Mouse (Mus musculus) lung, embryonic 15.5 days (tissue): ENCODE results near the gene 2410015M20Rik. TPM values are rescaled to one million over a fixed set of nuclear protein-coding genes. Genes with fewer than 3 reads are reported as not detected.

Experiments used
- ATAC-seq: fragments of 200-750 bp; cut with Nextera tagmentation; 2 replicates; pipeline ENCODE4 v1.8.0; 2017; ENCODE audit warnings: moderate number of reproducible peaks, borderline replicate concordance; ENCODE audit not compliant: low FRiP score, low TSS enrichment; ENCODE audit errors: extremely low read depth
- H3K27ac ChIP-seq: fragments of 300-500 bp; sonication (generic); 2 replicates; pipeline ENCODE4 v1.5.1; 2015; ENCODE audit warnings: moderate library complexity, mild to moderate bottlenecking, inconsistent platforms
- H3K27me3 ChIP-seq: fragments of 300-500 bp; sonication (generic); 2 replicates; pipeline ENCODE4 v1.6.1; 2015; ENCODE audit warnings: inconsistent platforms
- H3K36me3 ChIP-seq: fragments of 300-500 bp; sonication (generic); 2 replicates; pipeline ENCODE4 v1.6.1; 2015; ENCODE audit warnings: inconsistent platforms
- H3K4me1 ChIP-seq: fragments of 300-500 bp; sonication (generic); 2 replicates; pipeline ENCODE4 v1.6.1; 2015; ENCODE audit warnings: inconsistent platforms
- H3K4me2 ChIP-seq: fragments of 300-500 bp; sonication (generic); 2 replicates; pipeline ENCODE4 v1.6.1; 2015; ENCODE audit warnings: inconsistent platforms, mild to moderate bottlenecking, moderate library complexity
- H3K4me3 ChIP-seq: fragments of 300-500 bp; sonication (generic); 2 replicates; pipeline ENCODE4 v1.5.1; 2015; ENCODE audit warnings: mild to moderate bottlenecking, inconsistent platforms
- H3K9ac ChIP-seq: fragments of 300-500 bp; sonication (generic); 2 replicates; pipeline ENCODE4 v1.6.1; 2015; ENCODE audit warnings: inconsistent platforms
- H3K9me3 ChIP-seq: fragments of 300-500 bp; sonication (generic); 2 replicates; pipeline ENCODE4 v1.6.1; 2016; ENCODE audit warnings: inconsistent platforms
- WGBS: fragments of 180-500 bp; shearing (Covaris S2); methylation state at CpG from one replicate; pipeline ENCODE4 v1.1.7; 2015; 5-methylcytosine and 5-hydroxymethylcytosine counted together
- polyA plus RNA-seq: library from polyadenylated mRNA; unstranded; fragments of >200 nt; fragmentation: Nextera tagmentation; extraction: Ambion mirVana; gene quantifications from 2 replicates; pipeline ENCODE4 v1.2.1, GENCODE M21; 2015

Gene 2410015M20Rik
- polyA plus RNA-seq, 1 experiment from 2014 or later = 206 TPM

DNA sequence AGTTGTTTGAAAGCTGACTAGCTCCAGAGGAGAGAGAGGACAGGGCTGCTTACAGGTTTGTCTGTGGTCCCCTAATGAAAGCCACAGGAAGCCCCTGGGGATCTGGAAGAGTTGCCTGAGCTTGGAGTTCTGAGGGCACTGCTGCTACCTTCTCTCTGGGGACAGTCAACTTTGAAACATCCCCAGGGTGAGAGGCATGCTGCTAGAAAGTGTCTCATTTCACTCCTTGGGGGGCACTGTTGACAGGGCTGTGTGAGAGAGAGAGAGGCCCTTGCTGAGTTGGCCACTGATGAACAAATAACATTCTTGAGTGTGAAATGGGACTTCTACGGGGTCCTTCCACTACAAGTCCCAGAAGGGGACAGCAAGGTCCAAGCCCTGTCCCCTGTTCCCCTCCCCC, 21.8 kb downstream of the 2410015M20Rik start:
- H3K36me3 ChIP-seq = peaks cover 62% of the 10 kb centered on the region
- H3K27me3 ChIP-seq = no peaks in the 10 kb centered on the region
- no peak for ATAC-seq
- 58% methylated on average over 1 of the region's 1 CpGs for WGBS
- H3K4me1 ChIP-seq = peaks cover 26% of the 10 kb centered on the region
- no peak overlapping the region for H3K4me2 ChIP-seq
- no peak overlapping the region for H3K27ac ChIP-seq
- no peak overlapping the region for H3K9ac ChIP-seq
- no peak overlapping the region for H3K4me3 ChIP-seq
- H3K9me3 ChIP-seq = no peaks in the 10 kb centered on the region

DNA sequence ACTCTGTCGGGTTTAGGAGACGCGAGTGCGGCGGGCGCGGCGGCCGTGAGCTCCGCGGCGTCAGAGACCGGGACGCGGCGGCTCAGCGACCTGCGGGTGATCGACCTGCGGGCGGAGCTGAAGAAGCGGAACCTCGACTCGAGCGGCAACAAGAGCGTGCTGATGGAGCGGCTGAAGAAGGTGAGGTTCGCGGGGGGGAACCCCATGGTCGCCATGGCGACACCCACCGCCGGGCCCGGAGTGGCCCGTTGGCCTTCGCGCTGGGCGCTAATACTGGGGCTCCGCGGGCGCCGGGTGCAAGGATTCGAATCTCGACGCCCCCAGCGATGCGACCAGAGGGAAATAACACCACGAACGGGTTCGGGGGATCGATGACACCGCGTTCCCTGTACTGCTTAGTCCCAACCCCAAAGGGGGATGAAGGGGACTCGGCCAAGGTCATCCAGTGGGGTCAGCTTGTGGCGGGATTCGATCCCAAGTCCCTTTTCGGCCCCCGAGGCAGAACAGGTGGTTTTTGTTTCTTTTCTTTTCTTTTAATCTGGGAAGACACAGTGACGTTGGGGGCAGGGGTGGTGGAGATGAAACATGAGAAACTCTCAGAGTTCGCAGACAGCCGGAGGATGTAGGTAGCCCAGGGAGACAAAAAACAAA, 24.3 kb downstream of the 2410015M20Rik start:
- no peaks in the 10 kb centered on the region for H3K9me3 ChIP-seq
- H3K4me1 ChIP-seq = peaks cover 38% of the 10 kb centered on the region
- H3K4me3 ChIP-seq = peak overlapping the region; percentile 89
- peak overlapping the region; percentile 89 for H3K9ac ChIP-seq
- peak overlapping the region; percentile 95 for H3K27ac ChIP-seq
- H3K36me3 ChIP-seq = peaks cover 63% of the 10 kb centered on the region
- under 1% methylated on average over 61 of the region's 61 CpGs for WGBS
- H3K4me2 ChIP-seq = peak overlapping the region; percentile 69
- no peaks in the 10 kb centered on the region for H3K27me3 ChIP-seq
- ATAC-seq = peak; percentile 13; the same call in 1 of the 2 replicates

DNA sequence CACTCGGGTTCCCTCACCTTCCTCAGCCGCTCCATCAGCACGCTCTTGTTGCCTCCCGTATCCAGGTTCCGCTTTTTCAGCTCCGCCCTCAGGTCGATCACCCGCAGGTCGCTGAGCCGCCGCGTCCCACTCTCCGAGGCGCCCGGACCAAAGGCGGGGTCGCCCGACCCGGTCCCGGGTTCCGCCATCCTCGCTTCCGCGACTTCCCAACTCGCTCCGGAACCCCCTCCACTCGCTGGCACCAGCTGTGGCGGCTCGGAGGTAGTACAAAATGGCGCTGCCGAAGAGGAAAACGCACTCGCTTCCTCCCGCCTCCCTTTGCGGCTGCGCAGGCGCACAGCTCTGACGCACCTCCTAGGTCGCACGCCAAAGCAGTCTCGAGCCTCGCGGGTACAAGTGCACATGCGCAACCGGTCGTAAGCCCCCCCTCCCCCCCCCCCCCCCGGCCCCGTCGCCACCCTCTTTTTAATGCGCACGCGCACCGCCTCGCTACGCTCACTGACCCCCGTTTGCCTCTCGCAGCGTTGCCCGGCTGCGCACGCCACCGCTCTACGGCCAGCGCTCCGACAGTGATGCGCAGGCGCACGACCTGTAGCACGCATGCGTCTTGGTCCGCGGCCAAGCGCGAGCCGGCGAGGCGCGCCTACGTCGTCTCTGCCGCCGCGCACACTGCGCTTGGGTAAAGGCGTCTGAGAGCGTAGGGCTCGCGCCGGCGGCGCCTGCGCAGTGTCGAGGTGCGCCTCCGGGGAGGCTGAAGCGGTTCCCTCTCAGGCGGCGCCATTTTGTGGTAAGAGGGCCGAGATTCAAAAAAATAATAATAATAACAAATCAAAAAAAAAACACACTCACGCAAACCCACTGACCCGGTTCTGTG, 25.1 kb downstream of the 2410015M20Rik start, which contains the start of the genes Safb2 and Safb:
Safb2 (minus strand) TSS at position 329 of the 874 bp plus-strand sequence.
Safb (plus strand) TSS at position 569 of the 874 bp plus-strand sequence.
- WGBS = under 1% methylated on average over 86 of the region's 101 CpGs
- ATAC-seq = peak; percentile 95
- peaks cover 64% of the 10 kb centered on the region for H3K36me3 ChIP-seq
- peak within 1 kb of the TSS; percentile 89 for H3K4me3 ChIP-seq
- H3K9ac ChIP-seq = peak within 1 kb of the TSS; percentile 90
- H3K9me3 ChIP-seq = no peaks in the 10 kb centered on the region
- H3K4me1 ChIP-seq = peaks cover 38% of the 10 kb centered on the region
- no peaks in the 10 kb centered on the region for H3K27me3 ChIP-seq
- H3K4me2 ChIP-seq = peak within 1 kb of the TSS; percentile 81
- H3K27ac ChIP-seq = peak within 1 kb of the TSS; percentile 96

DNA sequence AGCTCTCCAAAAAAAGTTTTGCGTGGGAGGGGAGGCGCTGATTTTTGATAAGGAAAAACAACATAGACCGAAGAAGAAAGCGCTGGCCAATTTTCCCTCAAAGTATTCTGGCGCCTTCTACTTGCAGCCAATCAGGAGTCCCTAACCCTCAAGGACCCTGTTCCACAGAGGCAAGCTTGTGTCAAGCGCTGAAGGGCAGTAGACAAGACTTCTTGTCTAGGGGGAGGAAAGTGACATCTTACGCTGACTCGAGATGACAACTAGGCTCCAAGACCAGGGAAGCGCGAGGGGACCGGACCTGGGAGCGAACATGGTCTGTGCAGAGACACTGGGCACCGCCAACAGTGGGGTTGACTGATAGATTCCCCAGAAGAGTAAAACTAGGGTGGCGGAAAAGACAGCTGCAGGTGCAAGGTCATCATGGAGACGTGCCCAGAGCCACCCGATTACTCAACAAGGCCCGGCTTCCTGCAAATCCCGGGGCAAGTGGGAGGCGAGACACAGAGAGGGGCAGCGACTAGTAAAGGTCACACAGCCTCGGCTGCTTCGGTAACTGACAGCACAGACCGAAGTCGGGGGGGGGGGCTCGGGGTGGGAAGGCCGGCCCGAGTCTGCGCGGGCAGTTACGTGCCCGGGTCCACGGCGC, 25.8 kb downstream of the 2410015M20Rik start:
- H3K9me3 ChIP-seq = no peaks in the 10 kb centered on the region
- peak overlapping the region; percentile 89 for H3K4me3 ChIP-seq
- ATAC-seq = no peak
- WGBS = 1% methylated on average over 33 of the region's 33 CpGs
- peak overlapping the region; percentile 81 for H3K4me2 ChIP-seq
- peak overlapping the region; percentile 96 for H3K27ac ChIP-seq
- peaks cover 64% of the 10 kb centered on the region for H3K36me3 ChIP-seq
- peaks cover 38% of the 10 kb centered on the region for H3K4me1 ChIP-seq
- H3K9ac ChIP-seq = peak overlapping the region; percentile 90
- H3K27me3 ChIP-seq = no peaks in the 10 kb centered on the region

DNA sequence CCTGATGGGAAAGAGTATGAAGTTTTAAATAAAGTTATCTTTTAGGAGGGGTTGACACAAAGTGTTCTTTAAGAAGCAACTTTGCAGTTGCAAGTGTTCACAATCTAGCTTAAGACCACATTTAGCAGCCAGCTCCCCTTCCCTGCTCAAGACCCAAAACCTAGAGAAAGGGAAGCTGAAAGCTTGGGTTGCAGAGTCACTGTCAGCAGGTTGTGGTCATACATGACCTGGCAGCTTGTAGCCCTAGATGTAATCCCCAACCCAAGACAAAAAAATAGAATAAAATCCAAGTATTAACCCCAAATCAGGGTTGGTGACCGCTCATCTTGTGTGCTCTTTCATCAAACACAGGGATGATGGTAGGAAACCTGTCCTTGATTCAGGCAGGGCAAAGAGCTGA, 26.5 kb downstream of the 2410015M20Rik start:
- Histone ChIP-seq H3K4me1 (peaks cover 38% of the 10 kb centered on the region), H3K4me2 (peak overlapping the region; percentile 81), H3K27me3 (no peaks in the 10 kb centered on the region), H3K27ac (no peak overlapping the region), H3K9ac (peak overlapping the region; percentile 90), H3K36me3 (peaks cover 64% of the 10 kb centered on the region), H3K4me3 (peak overlapping the region; percentile 89), H3K9me3 (no peaks in the 10 kb centered on the region)
- ATAC-seq = no peak
- 78% methylated on average over 1 of the region's 1 CpGs for WGBS

DNA sequence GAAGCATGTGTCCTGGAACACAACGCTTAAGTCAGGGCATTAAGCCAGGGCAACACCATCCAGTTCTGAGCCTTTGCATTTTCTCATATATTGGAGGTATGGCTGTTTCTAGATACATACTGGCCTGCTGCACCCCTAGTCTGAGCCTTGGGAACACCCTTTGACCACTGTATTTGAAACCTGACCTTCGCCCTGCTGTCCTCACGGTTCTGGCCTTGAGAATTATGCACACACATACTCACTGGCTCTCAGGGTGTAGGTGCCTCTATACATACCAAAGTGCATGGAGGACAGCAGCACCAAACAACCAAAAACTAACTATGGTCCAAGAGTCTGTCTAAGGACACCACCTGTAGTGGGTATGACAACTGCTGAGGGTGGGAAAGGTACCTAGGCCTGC, 36.6 kb downstream of the 2410015M20Rik start:
- WGBS = 88% methylated on average over 3 of the region's 3 CpGs
- Histone ChIP-seq H3K4me1 (no peaks in the 10 kb centered on the region), H3K9ac (no peak overlapping the region), H3K9me3 (no peaks in the 10 kb centered on the region), H3K27ac (no peak overlapping the region), H3K4me2 (no peak overlapping the region), H3K4me3 (no peak overlapping the region), H3K27me3 (no peaks in the 10 kb centered on the region), H3K36me3 (peaks cover 93% of the 10 kb centered on the region)
- ATAC-seq = no peak

DNA sequence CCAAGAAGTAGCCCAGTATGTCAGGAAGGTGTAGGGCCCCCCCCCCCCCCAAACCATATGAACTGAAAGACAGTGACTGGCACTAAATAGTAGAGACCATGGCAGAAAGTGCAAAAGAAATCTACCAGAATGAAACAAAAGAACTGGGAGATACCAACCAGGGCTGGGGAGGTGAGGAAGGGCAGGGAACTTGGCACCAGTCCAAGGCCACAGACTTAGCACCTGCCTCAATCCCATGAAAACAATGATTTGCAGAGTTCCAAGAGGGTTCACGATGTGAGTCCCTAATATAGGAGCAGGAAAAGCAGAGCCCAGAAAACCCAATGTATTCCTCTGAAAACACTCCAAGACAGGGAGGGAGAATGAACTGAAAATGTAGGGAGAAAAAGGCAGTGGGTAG, 37.4 kb downstream of the 2410015M20Rik start:
- Histone ChIP-seq H3K4me1 (no peaks in the 10 kb centered on the region), H3K4me2 (no peak overlapping the region), H3K36me3 (peaks cover 93% of the 10 kb centered on the region), H3K27me3 (no peaks in the 10 kb centered on the region), H3K4me3 (no peak overlapping the region), H3K9me3 (no peaks in the 10 kb centered on the region), H3K9ac (no peak overlapping the region), H3K27ac (no peak overlapping the region)
- WGBS = 65% methylated on average over 1 of the region's 1 CpGs
- no peak for ATAC-seq

DNA sequence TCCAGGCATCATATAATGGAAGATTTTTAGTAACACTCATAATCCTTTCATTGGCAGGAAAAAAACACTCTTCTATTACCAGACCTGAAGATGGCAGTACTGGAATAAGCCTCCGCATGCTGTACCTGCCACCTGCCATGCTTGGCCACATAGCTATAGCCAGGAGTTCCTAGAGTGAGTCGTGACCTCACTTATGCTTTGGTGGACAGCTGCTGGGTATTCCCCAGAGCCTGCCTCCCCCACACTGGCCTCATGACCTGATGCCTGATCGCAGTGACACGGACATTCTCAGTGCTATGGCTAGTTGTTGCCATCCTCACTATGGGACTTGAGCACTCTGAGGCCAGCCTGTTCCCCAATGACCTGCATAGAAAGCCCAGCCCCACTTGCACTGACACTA, 39.3 kb downstream of the 2410015M20Rik start:
- Histone ChIP-seq H3K9ac (no peak overlapping the region), H3K9me3 (no peaks in the 10 kb centered on the region), H3K27me3 (no peaks in the 10 kb centered on the region), H3K36me3 (peaks cover 97% of the 10 kb centered on the region), H3K27ac (no peak overlapping the region), H3K4me1 (no peaks in the 10 kb centered on the region), H3K4me3 (no peak overlapping the region), H3K4me2 (no peak overlapping the region)
- ATAC-seq = no peak
- WGBS = 88% methylated on average over 4 of the region's 4 CpGs

DNA sequence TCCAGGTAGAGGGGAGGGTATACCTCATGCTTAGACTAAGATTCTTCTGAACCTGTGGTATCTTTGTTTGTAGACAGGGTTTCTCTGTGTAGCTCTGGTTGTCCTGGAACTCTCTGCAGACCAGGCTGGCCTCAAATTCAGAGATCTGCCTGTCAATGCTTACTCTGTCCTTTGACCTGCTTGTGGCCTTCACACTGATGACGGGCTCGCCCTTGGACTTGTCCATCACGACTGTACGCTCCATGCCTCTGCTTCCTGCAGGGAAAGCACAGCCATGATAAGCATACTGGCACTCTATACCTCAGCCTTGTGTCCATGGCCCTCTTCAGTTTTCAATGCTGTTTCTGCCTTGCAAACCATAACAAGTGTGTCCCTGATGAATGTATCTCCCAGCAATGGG, 42.2 kb downstream of the 2410015M20Rik start:
- no peaks in the 10 kb centered on the region for H3K4me1 ChIP-seq
- no peaks in the 10 kb centered on the region for H3K27me3 ChIP-seq
- H3K4me2 ChIP-seq = no peak overlapping the region
- H3K9ac ChIP-seq = no peak overlapping the region
- ATAC-seq = no peak
- peaks cover 99% of the 10 kb centered on the region for H3K36me3 ChIP-seq
- H3K4me3 ChIP-seq = no peak overlapping the region
- no peaks in the 10 kb centered on the region for H3K9me3 ChIP-seq
- no peak overlapping the region for H3K27ac ChIP-seq
- 90% methylated on average over 4 of the region's 4 CpGs for WGBS

DNA sequence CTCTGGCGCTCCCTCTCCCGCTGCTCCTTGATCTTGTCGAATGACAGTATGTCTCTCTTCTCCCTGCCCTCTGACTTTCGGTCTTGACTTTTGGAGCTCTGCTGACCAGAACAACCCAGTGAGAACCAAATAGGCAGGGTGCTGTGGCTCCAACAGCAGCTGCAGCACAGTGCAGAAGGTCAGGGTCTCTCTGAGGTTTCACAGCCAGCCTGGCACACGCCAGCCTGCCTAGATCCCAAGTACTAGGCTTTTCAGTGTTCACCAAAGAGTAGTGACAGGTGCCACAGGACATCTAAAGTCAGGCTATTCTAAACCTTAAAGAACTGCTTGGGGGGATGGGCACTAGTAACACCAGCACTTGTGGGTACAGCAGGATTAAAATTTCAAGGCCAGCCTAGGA, 42.7 kb downstream of the 2410015M20Rik start:
- Histone ChIP-seq H3K27me3 (no peaks in the 10 kb centered on the region), H3K4me1 (no peaks in the 10 kb centered on the region), H3K27ac (no peak overlapping the region), H3K4me2 (no peak overlapping the region), H3K36me3 (peaks cover 99% of the 10 kb centered on the region), H3K9me3 (no peaks in the 10 kb centered on the region), H3K9ac (no peak overlapping the region), H3K4me3 (no peak overlapping the region)
- no peak for ATAC-seq
- WGBS = 93% methylated on average over 5 of the region's 5 CpGs

DNA sequence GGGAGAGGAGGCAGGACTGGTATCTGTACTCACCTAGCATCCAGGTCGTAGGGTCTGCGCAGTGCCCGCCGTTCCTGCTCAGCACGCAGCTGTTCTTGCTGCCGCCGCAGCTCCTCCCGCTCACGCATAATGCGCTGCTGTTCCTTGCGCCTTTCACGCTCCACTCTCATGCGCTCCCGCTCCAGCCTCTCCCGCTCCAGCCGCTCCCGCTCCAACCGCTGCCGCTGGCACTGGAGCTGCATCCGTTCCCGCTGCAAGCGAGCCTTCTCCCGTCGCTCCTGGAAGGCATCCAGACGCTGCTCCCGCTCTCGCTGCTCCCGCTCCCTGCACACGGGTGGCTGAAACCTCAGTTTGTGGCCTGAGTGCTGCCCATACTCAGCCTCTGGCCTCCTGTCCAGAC, 43.3 kb downstream of the 2410015M20Rik start:
- Histone ChIP-seq H3K9ac (no peak overlapping the region), H3K27me3 (no peaks in the 10 kb centered on the region), H3K4me2 (no peak overlapping the region), H3K27ac (no peak overlapping the region), H3K4me3 (no peak overlapping the region), H3K36me3 (peaks cover 99% of the 10 kb centered on the region), H3K4me1 (no peaks in the 10 kb centered on the region), H3K9me3 (no peaks in the 10 kb centered on the region)
- 89% methylated on average over 29 of the region's 29 CpGs for WGBS
- ATAC-seq = no peak

DNA sequence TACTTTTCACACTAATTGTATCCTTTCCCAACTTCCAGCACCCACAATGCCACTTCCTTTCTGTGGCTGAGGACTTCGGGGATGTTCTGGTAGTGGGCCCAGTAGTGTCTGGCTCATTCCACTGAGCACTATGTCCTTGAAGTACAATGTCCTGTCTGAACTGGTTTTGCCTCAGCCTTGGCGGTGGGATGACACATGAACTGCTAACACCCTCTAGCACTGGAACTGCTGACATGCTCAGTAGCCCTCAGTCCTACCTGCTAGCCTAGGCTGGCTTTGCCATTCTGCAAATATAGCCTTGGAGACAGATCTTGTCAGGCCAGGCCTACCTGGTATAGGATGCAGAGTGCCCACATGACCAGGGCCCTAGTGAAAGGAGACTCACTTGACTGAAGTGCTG, 47.7 kb downstream of the 2410015M20Rik start:
- Histone ChIP-seq H3K4me2 (no peak overlapping the region), H3K27ac (no peak overlapping the region), H3K4me1 (no peaks in the 10 kb centered on the region), H3K9me3 (no peaks in the 10 kb centered on the region), H3K9ac (no peak overlapping the region), H3K27me3 (no peaks in the 10 kb centered on the region), H3K36me3 (peaks cover 62% of the 10 kb centered on the region), H3K4me3 (no peak overlapping the region)
- ATAC-seq = no peak
- 88% methylated on average over 2 of the region's 2 CpGs for WGBS
